Mouse (Mus musculus): Measurements from ENCODE around the gene Olfr399. TPM values are rescaled to one million over a fixed set of nuclear protein-coding genes. Genes with fewer than 3 reads are reported as not detected.

The Olfr399 gene
- not detected in 2 replicates for polyA plus RNA-seq (2012; rRNA removed)

DNA sequence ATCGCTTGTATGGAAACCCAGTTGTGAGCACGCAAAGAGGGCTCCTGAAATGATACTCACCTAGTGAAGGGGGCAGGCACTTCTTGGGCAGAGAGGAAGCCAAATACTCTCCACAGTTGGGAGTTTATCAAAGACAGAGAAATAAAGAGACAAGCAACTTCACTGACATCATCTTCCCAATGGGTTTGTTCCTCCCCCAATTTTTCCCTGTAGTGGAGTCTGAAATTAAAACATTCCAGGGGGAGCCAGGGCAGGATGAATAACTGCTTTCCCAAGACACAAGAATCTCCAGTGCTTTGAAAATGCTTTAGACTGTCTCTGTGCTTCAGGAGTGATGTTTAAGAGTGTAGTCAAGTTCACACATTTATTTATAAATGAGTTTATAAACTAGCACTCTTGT, at the start of gene Olfr399, which contains the start of gene Olfr139:
Gene Olfr399, minus strand, starts transcription at position 165 of the 400 bp plus-strand sequence.
Gene Olfr139, minus strand, starts transcription at position 101 of the 400 bp plus-strand sequence.
- no peak for DNase-seq (ENCODE audit: low spot score)

DNA sequence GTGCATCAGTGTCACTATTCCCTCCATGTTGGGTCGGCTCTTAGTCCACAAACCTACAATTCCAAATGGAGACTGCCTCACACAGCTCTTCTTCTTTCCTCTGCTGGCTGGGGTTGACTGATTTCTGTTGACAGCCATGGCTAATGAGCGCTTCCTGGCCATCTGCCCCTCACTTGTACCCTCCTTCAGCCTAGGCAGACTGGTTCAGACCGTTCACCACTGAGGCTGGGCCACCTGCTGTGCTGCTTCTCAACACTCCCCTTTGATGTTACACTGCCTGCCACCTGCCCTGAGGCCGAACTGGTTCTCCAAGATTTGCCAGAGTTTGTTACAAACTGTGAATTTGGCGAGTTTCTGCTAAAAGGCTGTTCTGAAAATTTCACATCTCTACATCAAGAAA, 48.7 kb upstream of the Olfr399 start:
- no peak for DNase-seq (ENCODE audit: low spot score)

DNA sequence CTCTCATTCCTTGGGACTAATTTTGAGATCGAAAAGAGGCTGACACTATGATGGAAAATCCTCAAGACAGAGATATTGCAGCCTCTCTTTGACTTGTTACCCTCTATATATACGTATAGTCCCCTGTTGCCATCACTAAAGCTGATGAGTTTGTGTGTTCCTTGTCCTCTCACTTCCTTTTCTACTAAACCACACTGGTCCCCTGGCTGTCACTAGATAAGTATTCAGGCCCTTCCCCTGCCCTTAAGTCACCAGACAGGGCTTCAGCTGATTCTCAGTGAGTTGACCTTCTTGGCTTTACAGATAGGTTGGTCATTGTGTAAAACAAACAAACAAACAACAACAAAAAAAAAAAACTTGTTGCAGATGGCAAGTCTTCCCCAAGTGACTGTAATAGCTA, 45.1 kb upstream of the Olfr399 start:
- DNase-seq (ENCODE audit: low spot score) = no peak

DNA sequence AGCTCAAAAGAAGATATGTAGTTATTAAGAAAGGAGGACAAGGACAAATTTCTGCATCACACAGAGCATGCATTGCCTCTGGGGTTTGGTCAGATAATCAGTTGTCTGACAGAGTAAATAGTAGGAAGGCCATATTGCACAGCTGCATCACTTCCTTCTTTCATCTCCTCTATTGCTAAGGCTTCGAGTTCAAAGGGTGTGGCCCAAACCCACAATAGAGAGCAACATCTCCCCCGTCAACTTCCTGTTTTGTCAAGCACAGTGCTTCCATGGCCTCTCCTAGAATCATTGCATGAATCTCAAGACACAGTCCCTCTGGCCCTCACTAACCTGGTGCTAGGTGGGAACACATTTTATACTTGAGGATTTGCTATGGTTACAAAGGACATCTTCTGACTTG, 44.3 kb upstream of the Olfr399 start:
- no peak for DNase-seq (ENCODE audit: low spot score)

DNA sequence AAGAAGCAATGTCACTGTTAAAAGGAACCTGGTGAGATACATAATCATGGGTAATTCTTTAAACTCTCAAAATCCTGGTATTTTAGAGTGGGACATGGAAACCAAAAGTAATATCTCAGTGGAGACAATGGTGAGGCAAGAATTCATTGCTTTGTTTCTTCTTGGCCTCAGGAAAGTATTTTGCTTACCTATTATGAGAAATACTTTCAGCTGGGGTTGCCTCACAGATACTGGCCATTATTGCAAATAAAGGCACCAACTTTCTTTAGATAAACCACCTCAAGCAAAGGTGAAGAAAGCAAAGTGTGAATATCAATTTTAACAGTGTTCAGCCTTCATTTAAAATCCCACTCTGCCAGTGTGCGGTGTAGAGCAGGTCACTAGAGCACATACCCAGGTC, 13.2 kb upstream of the Olfr399 start, which contains the start of gene Zfp616:
Gene Zfp616, plus strand, starts transcription at position 301 of the 400 bp plus-strand sequence.
- no peak for DNase-seq (ENCODE audit: low spot score)

DNA sequence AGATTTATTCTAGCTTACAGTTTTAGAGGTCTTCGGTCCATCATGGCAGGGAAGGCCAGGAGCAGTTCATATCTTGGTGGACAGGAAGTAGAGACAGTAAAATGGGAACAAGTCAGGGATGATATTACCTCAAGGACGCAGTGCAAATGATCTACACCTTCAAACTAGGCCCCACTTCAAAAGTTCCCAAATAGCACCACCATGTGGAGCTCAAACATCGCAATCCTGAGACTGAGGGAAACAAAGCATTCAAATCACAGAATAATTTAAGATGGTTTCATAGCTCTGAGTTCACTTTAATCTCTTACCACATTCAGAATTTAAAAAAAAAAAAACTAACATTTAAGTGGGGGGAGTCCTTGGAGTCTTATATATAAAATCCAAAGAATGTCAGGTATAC, 5.1 kb downstream of the Olfr399 start:
- no peak for DNase-seq (ENCODE audit: low spot score)

Other genes starting within 250 kb of the Olfr399 start
- not detected in 2 replicates for gene Olfr392, start 239.6 kb downstream of the Olfr399 start, polyA plus RNA-seq (2012; rRNA removed)
- gene Olfr393, start 205.2 kb downstream of the Olfr399 start, polyA plus RNA-seq (2012; rRNA removed) = not detected in 2 replicates
- not detected in 2 replicates for gene Olfr394, start 165.8 kb downstream of the Olfr399 start, polyA plus RNA-seq (2012; rRNA removed)
- gene Olfr395, start 147.3 kb downstream of the Olfr399 start, polyA plus RNA-seq (2012; rRNA removed) = not detected in 2 replicates
- not detected in 2 replicates for gene Olfr23, start 119.9 kb downstream of the Olfr399 start, polyA plus RNA-seq (2012; rRNA removed)
- gene Olfr397, start 95.8 kb downstream of the Olfr399 start, polyA plus RNA-seq (2012; rRNA removed) = not detected in 2 replicates
- not detected in 2 replicates for gene Olfr398, start 66.2 kb downstream of the Olfr399 start, polyA plus RNA-seq (2012; rRNA removed)
- not detected in 2 replicates for gene Olfr139, start 64 bp downstream of the Olfr399 start, polyA plus RNA-seq (2012; rRNA removed)
- gene Zfp616, start 13.3 kb upstream of the Olfr399 start, polyA plus RNA-seq (2012; rRNA removed) = not detected in 2 replicates
- gene Olfr401, start 57.1 kb upstream of the Olfr399 start, polyA plus RNA-seq (2012; rRNA removed) = not detected in 2 replicates
- not detected in 2 replicates for gene Olfr402, start 96.9 kb upstream of the Olfr399 start, polyA plus RNA-seq (2012; rRNA removed)
- not detected in 2 replicates for gene Olfr403, start 129.6 kb upstream of the Olfr399 start, polyA plus RNA-seq (2012; rRNA removed)
- gene Olfr43, start 154.8 kb upstream of the Olfr399 start, polyA plus RNA-seq (2012; rRNA removed) = not detected in 2 replicates
- not detected in 2 replicates for gene Olfr406, start 203.2 kb upstream of the Olfr399 start, polyA plus RNA-seq (2012; rRNA removed)
- not detected in 2 replicates for gene Olfr59, start 227.1 kb upstream of the Olfr399 start, polyA plus RNA-seq (2012; rRNA removed)

Measured in urinary bladder, adult 2 months (tissue).